Mouse (Mus musculus): ENCODE measurements around the gene Tomm70a. TPM values are rescaled to one million over a fixed set of nuclear protein-coding genes. Genes with fewer than 3 reads are reported as not detected.
"Not testable (repeated sequence)": the region's sequence is repeated elsewhere in the genome, so short reads cannot be mapped to it uniquely, and the experiment has no call there.

Tomm70a gene
- total RNA-seq, 1 experiment from 2014 or later: 83.1 TPM

DNA sequence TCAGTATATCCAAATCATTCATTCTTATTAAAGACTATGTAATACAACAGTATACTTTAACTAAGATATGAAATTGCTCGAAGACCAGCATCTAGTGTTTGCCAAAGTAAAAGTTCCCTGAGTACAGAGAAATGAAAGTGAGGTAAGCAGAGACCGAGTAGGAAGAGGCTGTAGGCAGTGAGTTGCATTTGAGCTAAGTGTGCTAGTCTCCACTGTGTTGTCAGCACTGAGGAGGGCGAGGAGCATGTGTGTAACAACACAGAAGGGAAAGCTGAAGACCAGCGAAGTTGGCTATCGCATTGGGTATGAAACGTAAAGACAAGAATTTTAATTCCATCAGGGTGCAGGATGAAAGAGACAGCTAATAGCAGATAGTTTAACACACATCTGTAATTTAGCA, 12.1 kb downstream of the Tomm70a start:
- ATAC-seq (replicated peaks; ENCODE audit: low read depth, poor library complexity, severe bottlenecking): no peak

DNA sequence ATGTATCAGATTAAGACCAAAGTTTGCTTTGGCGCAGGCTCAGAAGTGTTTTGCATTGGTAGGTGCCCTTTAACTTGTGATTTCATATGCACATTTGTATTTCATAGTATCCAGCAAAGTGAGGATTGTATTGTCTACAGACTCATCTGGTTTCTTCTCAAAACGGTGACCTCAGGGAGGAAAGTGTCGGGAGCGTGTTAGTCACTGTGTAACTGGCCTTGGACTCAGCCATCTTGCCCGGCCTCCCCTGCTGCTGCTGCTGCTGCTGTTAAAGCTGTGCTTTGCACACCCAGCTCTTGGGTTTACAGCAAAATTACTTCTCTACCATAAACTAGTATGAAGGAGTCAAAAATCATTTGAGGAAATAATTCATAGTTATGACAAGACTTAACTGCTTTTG, 23.2 kb downstream of the Tomm70a start:
- ATAC-seq (replicated peaks; ENCODE audit: low read depth, poor library complexity, severe bottlenecking): no peak

DNA sequence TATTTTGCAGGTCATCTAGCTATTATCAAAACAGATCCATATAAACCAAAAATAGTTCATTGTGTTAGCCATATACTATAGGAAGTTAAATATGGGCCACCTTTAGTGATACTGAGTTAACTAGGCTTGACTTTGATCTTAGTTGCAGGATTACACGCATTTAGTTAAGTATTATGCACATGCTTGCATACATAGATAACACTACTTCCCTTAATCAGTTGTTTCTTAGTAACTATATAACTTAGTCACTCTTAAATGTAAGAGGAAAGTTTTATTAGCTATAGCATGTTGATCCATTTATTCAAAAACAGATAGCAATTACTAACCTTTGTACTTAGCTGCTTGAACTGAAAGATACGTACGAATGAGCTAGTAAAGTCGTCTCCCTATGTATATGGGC, 29.9 kb downstream of the Tomm70a start:
- no peak for ATAC-seq (replicated peaks; ENCODE audit: low read depth, poor library complexity, severe bottlenecking)

DNA sequence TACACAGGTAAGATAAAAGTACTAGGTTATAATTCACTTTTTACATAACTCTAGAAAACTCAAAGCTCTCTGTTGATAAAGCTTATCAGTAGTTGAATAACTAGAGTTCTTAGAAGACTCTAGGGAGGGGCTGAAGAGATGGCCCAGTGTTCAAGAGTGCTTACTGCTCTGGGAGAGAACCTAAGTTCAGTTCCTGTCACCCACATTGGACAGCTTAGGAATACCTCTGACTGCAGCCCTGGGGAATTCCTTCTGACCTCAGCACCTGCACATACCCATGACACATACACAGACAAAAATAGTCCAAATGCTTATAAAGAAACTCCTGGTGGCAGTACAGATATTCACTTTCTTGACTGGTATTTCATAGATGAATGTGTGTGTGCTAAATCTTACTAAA, 34.4 kb downstream of the Tomm70a start:
- no peak for ATAC-seq (replicated peaks; ENCODE audit: low read depth, poor library complexity, severe bottlenecking)

DNA sequence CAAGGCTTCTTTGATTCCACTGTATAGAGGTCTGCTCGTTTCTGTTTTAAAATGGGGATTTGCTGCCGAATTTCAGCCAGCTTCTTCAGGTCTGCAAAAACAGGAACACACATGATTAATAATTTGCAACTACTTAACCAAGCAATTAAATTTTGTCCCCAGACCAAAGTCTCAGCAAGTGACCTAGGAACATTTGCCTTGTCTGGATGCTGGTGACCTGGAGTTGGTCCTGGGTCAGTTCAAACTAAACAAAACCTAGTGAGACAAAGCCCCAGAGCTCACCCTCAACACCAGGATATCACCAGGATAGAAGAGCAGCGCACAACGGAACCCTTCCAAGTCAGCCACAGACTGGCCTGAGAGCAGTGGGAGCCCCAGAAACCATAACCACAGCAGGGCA, 35.6 kb downstream of the Tomm70a start:
- no peak for ATAC-seq (replicated peaks; ENCODE audit: low read depth, poor library complexity, severe bottlenecking)

DNA sequence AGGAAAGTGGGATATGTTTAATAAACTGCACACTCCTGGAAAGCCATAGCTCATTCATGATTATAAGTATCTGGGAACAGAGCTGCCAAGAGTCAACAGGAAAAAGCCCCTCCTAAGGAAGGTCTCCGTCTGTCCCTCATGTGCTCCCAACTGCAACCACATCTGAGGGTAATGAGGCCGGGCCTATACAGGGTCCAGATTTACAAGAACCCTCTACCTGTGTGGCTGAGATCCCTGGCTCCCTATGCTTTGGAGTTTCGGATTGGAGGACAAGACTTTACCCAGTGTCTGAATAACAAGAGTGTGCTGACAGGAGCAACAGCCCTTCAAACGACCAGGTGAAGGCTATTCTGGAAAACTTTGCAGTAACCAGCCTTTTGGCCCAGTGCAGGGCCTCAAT, 36.2 kb downstream of the Tomm70a start:
- ATAC-seq (replicated peaks; ENCODE audit: low read depth, poor library complexity, severe bottlenecking): no peak

DNA sequence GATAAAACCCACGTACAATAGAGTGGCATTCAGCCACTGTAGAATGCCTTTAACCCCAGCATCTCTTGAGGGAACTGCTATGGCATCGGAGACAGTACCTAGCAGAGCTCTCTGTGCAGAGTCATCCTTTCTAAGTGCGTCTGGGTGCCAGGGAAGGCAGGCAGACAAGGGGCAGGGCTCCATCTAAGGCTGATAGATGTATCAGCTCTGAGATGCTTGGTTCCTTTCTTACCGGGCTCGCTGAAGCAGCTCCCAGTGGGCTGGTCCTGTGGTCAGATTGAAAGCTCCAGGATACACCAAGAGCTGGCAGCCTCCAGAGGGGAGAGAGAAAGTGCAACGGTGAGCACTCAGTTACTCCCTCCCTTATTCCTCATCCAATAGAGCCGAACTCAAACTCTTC, 38.3 kb downstream of the Tomm70a start:
- no peak for ATAC-seq (replicated peaks; ENCODE audit: low read depth, poor library complexity, severe bottlenecking)

DNA sequence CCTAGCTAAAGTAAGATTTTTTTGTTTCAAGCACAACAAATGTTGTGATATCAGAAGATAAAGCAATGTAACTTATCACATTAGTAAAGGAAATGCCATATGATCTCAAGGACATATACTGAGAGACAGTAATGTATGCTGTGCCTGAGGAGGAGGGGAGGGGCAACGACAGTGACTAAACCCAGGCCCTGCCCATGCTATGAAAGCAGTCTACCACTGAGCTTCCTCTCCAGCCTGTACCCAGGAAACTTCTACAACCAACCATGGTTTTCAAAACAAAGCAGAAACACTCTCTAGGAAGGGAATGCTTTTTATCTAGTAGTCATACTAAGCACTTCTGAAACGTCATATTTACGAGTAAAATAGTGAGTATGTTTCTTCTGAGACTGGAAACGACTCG, 41.3 kb downstream of the Tomm70a start:
- ATAC-seq (replicated peaks; ENCODE audit: low read depth, poor library complexity, severe bottlenecking): no peak

DNA sequence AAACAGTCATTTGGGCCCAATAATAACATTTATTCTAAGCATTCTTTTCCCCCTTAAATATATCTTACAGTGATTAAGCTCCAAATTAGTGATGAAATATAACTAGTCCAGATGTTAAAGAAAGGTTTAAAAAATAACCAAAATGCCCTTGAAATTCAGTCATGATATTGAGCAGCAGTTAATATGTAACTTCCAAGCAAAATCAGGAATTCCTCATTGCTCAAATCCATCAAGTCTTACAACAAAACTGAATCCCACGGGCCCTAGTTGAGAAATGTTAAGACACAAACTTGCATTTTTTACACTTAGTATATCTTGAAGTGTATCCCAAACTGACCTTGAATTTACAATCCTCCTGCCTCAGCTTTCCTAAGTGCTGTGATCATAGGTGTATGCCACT, 42.2 kb downstream of the Tomm70a start:
- ATAC-seq (replicated peaks; ENCODE audit: low read depth, poor library complexity, severe bottlenecking): no peak

DNA sequence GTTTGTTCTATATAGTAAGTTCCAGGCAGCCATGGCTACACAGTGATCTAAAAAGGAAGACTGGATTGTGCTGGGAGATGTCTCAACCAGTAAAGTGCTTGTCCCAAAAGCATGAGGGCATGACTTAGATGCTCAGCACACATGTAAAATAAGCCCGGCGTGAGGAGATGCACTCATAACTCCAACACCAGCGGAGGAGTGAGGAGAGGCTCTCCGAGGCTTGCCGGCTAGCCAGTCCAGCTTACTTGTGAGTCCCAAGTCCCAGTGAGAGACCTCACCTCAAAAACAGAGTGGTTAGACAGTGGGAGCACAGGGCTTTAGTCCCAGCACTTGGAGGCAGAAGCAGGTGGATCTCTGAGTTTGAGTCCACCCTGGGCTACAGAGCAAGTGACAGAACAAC, 43.7 kb downstream of the Tomm70a start:
- no peak for ATAC-seq (replicated peaks; ENCODE audit: low read depth, poor library complexity, severe bottlenecking)

DNA sequence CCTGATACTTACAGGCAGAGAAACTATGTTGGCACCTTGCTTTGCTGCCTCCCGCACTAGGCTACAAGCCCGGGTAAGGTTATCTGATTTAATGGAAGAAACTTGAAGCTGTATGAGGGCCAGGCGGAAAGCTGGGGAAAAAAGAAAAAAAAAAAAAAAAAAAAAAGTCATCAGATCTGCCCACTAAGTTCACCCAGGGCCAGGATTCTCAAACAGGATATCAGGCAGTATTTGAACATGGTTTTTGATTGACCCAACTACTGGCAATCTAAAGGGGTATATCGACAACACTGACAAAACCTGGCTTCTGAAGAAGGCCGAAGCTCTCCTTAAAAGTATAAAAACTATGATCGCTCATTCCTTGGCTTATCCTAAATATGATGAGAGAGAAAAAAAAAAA, 44.6 kb downstream of the Tomm70a start:
- no peak for ATAC-seq (replicated peaks; ENCODE audit: low read depth, poor library complexity, severe bottlenecking)

DNA sequence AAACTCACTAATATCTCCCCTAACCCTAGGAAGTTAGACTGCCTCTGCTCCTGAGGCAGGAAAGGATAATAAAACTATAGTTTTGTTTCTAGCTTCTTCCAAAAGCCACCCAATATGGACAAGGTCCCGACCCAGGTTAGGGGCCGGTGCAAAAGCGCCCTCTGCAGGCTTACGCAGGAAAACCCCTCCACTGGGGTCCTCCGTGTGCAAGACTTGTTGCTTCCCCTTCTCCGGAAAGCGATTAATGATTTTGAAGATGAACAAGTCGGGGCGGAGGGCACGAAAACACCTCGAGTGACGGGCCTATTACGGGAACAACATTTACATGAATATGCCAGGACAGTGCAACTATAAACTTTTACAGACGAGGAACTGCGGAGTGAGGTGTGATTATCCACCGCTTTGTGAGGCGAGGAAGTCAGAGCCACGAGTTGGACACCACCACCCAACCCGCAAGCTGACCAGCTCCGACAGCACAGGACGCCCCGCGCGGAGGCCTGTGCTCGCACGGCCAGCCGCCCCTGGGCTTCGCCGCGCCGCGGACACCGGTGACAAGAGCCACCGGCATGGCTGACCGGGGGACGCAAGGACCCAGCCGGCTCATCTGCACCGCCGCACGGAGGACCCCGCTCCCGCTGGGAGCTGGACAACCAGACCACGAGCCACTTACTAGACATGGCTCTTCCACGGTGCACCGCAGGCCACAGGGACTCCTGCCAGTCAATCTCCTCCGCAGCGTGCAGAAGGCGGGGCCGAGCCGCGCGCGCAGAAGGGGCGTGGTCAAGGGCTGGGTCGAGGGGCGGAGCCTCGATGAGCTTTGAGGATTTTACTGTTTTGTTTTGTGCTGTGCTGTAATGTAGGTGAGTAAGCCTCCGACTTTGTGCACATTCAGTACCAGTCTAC, 45.4 kb downstream of the Tomm70a start, which contains the start of gene Nit2:
TSS of gene Nit2 (minus strand) at position 731 of the 903 bp plus-strand sequence.
- peak; percentile 95 for ATAC-seq (replicated peaks; ENCODE audit: low read depth, poor library complexity, severe bottlenecking)

DNA sequence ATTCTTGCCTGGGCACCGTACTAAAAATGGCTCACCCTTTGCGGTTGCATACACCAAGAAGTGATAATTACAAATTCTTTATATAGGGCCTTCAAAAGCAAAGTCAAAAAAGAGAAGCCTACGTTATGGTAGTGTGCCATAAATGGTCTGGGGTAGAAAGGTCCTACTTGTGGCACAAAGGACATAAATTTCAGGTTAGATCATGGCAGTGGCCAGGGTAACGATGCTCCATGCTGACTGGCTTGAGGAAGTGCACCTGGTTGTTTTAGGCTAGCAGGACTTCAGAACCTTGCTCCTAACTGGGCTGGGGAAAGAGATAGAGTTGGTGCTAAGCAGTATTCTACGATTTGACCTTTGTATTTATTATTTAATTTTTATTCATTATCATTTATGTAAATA, 46.0 kb downstream of the Tomm70a start:
- peak; percentile 11 for ATAC-seq (replicated peaks; ENCODE audit: low read depth, poor library complexity, severe bottlenecking)

DNA sequence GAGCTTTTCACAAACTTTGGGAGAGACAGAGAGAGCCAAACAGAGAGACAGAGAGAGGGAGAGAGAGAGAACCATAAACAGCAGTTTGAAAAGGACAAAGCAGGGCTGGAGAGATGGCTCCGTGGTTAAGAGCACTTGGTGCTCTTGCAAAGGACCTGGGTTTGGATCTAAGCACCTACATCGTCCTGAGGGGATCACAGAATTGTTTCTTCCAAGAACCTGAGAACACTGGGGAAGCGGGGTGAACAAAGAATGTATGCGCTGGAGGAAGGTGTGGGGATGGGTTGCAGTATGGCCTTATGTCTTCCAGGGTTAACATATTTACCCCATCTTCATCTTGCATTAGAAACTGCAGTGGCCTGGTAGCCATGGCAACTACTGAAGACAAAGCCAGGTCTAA, 46.7 kb downstream of the Tomm70a start:
- no peak for ATAC-seq (replicated peaks; ENCODE audit: low read depth, poor library complexity, severe bottlenecking)

DNA sequence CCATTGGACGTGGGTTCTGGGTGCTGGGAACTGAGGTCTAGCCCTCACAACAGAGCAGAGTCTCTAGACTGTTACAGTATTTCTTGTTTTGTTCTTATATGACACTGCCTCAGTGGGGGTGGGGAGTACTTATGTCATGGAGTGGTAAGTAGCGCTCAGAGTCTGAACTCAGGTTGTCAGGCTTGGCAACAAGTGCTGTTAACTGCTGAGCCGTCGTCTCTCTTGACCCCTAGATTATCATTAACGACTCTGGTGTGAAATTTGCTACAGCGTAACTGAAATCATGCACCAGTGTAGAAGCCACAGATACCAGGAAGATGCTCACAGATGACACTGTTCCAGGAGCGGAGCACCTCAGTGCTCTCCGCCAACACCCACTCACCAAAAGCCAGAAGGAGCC, 49.7 kb downstream of the Tomm70a start:
- no peak for ATAC-seq (replicated peaks; ENCODE audit: low read depth, poor library complexity, severe bottlenecking)

DNA sequence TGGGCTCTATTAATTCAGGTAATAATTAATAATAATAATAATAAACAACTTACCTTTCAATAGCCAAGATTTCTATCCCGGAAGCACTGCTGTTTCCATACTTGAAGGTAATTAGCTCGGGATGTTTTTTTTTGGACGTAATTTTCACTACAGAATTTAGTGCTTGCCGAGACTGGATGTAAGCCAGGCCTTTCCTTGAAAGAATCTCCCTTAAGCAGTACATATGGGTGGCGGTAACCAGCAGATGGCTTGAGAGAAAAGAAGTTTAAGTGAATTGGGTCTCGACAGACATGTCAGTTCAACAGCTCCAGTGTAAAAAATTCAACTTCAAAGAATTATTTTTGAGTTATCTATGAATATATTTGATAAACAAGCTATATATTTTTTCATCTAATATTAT, 50.1 kb downstream of the Tomm70a start:
- ATAC-seq (replicated peaks; ENCODE audit: low read depth, poor library complexity, severe bottlenecking): no peak

DNA sequence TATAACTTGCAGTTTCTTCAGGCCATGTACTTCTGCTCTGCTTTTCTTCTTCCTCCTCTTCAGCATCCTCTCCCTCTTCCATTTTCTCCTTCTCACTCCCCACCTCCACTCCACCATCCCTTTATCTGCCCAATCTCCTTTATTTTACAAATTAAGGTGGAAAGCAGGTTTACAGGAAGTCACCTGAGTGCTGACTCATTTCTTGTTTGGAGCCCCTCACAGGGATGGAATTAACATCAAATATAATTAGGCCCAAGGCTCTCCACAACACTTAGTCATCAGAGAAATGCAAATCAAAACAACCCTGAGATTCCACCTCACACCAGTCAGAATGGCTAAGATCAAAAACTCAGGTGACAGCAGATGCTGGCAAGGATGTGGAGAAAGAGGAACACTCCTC, 53.0 kb downstream of the Tomm70a start:
- ATAC-seq (replicated peaks; ENCODE audit: low read depth, poor library complexity, severe bottlenecking): not testable (repeated sequence)

DNA sequence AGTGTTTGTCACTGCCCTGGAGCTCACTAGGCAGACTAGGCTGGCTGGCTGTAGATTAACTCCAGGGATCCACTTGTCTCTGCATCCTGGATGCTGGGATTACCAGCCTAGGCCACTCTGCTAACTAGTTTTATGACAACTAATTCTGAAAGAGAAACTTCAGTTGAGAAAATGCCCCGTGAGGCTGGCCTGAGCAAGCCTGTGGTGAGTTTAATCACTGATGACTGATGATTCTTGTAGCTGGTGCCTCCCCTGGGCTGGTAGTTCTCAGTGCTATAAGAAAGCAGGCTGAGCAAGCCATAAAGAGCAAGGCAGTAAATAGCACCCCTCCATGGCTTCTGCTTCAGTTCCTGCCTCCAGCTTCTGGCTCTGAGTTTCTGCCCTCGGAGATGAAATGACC, 54.2 kb downstream of the Tomm70a start:
- ATAC-seq (replicated peaks; ENCODE audit: low read depth, poor library complexity, severe bottlenecking): no peak

DNA sequence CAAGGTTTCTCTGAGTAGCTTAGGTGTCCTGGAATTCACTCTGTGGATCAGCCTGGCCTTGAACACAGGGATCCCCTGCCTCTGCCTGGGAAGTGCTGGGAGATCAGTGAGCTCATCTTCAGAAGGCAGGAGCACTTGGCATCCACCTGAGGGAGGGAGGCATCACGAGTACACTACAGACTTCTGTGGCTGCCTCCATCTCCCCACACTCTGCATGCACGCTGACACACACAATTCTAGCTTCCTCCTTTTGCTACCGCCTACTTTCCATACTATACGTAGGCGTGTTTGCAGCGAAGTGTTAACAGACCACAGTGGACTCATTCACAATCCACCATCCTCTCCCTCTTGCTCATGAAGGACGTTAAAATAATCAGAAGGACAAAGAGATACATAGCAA, 54.8 kb downstream of the Tomm70a start:
- no peak for ATAC-seq (replicated peaks; ENCODE audit: low read depth, poor library complexity, severe bottlenecking)

DNA sequence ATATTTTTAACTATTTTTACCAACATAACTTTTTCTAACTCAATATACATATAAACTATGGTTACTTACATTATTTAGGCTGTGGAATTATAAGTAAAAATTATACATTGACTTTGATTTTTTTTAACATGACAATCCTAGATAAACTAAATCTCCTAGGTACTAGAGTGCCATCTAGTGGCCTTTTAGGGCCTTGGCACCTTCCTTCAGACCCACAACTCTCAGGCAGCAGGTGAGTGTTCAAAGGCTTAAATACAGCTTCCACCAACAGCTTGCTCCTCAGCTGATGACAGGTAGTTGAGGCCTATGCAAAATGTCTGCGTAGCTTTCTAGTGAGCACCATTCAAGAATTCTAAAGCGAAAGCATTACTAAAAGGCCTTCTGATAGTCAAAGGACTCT, 55.8 kb downstream of the Tomm70a start:
- ATAC-seq (replicated peaks; ENCODE audit: low read depth, poor library complexity, severe bottlenecking): peak; percentile 96

DNA sequence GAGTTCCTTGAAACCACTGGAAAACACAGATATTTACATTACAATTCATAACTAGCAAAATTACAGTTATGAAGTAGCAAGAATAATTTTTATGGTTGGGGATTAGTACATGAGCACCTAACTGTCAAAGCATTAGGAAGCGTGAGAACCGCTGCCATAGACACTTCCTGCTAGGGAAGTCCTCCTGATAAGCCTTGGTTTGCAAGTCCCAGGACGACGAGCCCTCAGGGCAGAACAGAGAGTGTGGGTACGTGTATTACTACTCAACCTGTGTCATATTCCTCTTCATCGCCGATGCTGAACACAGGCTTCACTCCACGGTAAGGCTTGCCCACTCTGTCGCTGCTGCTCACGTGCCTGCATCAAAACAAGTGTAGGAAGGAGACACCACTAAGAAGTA, 56.2 kb downstream of the Tomm70a start:
- ATAC-seq (replicated peaks; ENCODE audit: low read depth, poor library complexity, severe bottlenecking): peak; percentile 67; the same call in 1 of the 2 replicates

DNA sequence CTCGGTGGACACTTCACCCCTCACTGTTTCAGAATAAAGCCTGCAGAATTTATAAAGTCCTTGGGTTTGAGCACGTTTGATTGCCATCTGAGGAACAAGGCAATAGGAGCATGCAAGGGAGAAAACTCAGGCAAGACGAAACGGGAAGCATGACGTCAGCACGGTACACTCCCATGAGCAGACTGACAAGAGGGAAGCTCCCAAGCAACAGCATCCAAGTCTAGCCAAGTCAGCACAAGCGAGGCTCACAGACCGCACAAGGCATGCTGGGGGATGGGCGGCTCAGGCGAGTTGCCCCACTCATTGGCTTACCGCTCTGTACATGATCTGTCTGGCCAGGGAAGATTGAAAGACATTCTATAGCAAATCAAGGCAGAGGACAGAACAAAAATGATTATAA, 59.7 kb downstream of the Tomm70a start:
- no peak for ATAC-seq (replicated peaks; ENCODE audit: low read depth, poor library complexity, severe bottlenecking)

All from common myeloid progenitor, adult 5-6 weeks (primary cell).